Mouse (Mus musculus) cerebellum, adult 11-12 months (tissue): ENCODE measurements around the gene Brd1.

ENCODE experiments used
- DNase-seq: peaks from one replicate; pipeline ENCODE4 v3.0.0; 2022

The Brd1 gene

GRCm38 (mm10) chr15:88680931-88681330, 53.1 kb downstream of the Brd1 start:
- DNase-seq = no peak

- DNase-seq = peak; percentile 45
Observed at GRCm38 (mm10) chr15:88677568-88677967, 56.5 kb downstream of the Brd1 start.

- DNase-seq = no peak
Observed at GRCm38 (mm10) chr15:88675998-88676397, 58.0 kb downstream of the Brd1 start.

GRCm38 (mm10) chr15:88668693-88669092, 65.3 kb downstream of the Brd1 start:
- DNase-seq = no peak

GRCm38 (mm10) chr15:88667653-88668052, 66.4 kb downstream of the Brd1 start:
- DNase-seq = no peak

- DNase-seq = no peak
Observed at GRCm38 (mm10) chr15:88665846-88666245, 68.2 kb downstream of the Brd1 start.

- DNase-seq = no peak
Observed at GRCm38 (mm10) chr15:88663041-88663440, 71.0 kb downstream of the Brd1 start.

GRCm38 (mm10) chr15:88662111-88662850, 71.8 kb downstream of the Brd1 start:
- DNase-seq = no peak

GRCm38 (mm10) chr15:88661654-88662053, 72.4 kb downstream of the Brd1 start:
- DNase-seq = no peak

GRCm38 (mm10) chr15:88652006-88652405, 82.0 kb downstream of the Brd1 start:
- no peak for DNase-seq

GRCm38 (mm10) chr15:88651019-88651418, 83.0 kb downstream of the Brd1 start:
- DNase-seq = peak; percentile 79
